Mouse (Mus musculus): ENCODE data around the gene Ctnnbip1. TPM values are rescaled to one million over a fixed set of nuclear protein-coding genes. Genes with fewer than 3 reads are reported as not detected.
"Not testable (repeated sequence)": the region's sequence is repeated elsewhere in the genome, so short reads cannot be mapped to it uniquely, and the experiment has no call there.

Gene Ctnnbip1
- polyA plus RNA-seq, 1 experiment from 2014 or later, result 61.0 TPM

DNA sequence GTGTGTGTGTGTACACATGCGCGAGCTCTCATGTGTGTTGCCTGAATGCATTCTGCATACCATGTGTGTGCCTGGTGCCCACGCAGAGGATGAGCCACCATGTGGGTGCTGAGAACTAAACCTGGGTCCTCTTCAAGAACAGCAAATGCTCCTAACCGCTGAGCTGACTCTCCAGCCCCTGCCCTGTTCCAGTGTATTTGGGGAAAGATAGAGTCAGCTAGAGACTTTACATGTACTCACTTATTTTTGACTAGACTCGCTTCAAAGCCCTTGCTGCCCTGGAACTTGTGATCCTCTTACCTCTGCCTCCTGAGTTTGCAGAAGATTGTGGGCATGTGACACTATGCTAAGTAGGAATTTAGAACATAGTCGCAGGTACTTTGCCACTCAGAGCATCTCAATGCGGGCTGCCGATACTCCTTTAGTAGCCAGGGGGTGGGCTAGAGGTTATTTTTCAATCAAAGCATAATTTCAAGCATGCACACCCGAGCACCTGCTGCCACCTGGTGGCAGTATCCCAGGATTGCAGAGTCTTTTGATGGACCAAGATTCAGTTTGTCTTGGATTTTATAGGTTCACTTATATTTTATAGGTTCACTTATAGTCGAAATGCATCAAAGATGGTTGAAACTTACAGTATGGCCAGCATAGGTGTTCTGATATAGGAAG, 93.5 kb downstream of the Ctnnbip1 start:
- Histone ChIP-seq H3K9me3 (no peaks in the 10 kb centered on the region), H3K27ac (no peak overlapping the region), H3K4me1 (peaks cover 19% of the 10 kb centered on the region), H3K4me3 (no peak overlapping the region), H3K27me3 (no peaks in the 10 kb centered on the region), H3K4me2 (no peak overlapping the region), H3K36me3 (peaks cover 12% of the 10 kb centered on the region; the same call in 1 of the 2 replicates), H3K9ac (no peak overlapping the region)
- no peak for ATAC-seq (ENCODE audit: borderline replicate concordance, extremely low read depth, low FRiP score, low TSS enrichment)
- 45% methylated on average over 10 of the region's 10 CpGs for WGBS

DNA sequence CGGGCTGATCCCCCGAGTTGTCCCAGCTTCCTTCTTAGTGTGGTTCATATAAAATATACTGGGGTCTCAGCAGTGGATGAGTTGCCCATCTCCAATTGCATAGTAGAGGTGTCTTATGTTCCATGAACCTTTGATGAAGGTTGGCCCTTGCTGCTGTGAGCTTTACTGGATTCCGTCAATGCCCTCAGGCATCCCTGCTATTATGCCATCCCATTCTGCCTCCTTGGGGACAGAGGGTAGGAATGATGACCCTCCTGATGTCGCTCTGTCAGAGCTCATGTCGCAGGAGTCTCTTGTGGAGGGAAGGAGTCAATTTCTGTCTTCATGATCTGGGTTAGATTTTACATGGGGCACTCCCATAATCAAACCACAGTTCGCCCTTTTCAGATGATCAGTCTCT, 95.5 kb downstream of the Ctnnbip1 start:
- H3K4me2 ChIP-seq; H3K27ac ChIP-seq; H3K9me3 ChIP-seq; ATAC-seq (ENCODE audit: borderline replicate concordance, extremely low read depth, low FRiP score, low TSS enrichment); H3K27me3 ChIP-seq; H3K9ac ChIP-seq; H3K4me1 ChIP-seq; H3K4me3 ChIP-seq: not testable (repeated sequence)
- peaks cover 12% of the 10 kb centered on the region; the same call in 1 of the 2 replicates for H3K36me3 ChIP-seq
- 77% methylated on average over 6 of the region's 6 CpGs for WGBS

DNA sequence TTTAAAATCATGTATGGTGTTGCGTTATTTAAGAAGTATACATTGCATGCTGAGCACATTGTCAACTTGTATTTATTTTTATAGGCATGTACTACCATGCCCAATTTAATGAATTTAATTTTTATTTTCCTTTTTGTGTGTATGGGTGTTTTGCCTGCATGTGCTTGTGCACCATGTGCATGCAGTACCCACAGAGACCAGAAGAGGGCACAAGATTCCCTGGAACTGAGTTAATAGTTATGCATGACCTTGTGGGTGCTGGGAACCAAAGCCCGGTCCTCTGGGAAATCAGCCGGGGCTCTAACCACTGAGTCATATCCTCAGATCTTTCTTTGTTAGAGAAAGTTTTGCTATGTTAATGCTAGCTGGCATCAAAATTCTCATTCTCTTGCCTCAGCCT, 96.8 kb downstream of the Ctnnbip1 start:
- H3K36me3 ChIP-seq, result peaks cover 12% of the 10 kb centered on the region; the same call in 1 of the 2 replicates
- no peak overlapping the region for H3K4me2 ChIP-seq
- no peak for ATAC-seq (ENCODE audit: borderline replicate concordance, extremely low read depth, low FRiP score, low TSS enrichment)
- no peaks in the 10 kb centered on the region for H3K27me3 ChIP-seq
- no peak overlapping the region for H3K4me3 ChIP-seq
- H3K9me3 ChIP-seq, result no peaks in the 10 kb centered on the region
- no peak overlapping the region for H3K27ac ChIP-seq
- no peak overlapping the region for H3K9ac ChIP-seq
- H3K4me1 ChIP-seq, result no peaks in the 10 kb centered on the region
- WGBS, result 98% methylated on average over 3 of the region's 3 CpGs

Small RNA genes lying within 50 kb of the gene (microRNA-seq; reads per million reads assigned to microRNA genes)
- gene Mir5616, result 1.3 reads per million

Other genes with a start within 250 kb of the Ctnnbip1 start
- 34.4 and 36.5 TPM in 2 replicates for gene Kif1b, start 210.5 kb upstream of the Ctnnbip1 start, polyA plus RNA-seq (2015; fragmentation: Nextera tagmentation; extraction: Ambion mirVana)
- gene Ube4b, start 91.5 kb upstream of the Ctnnbip1 start, polyA plus RNA-seq (2015; fragmentation: Nextera tagmentation; extraction: Ambion mirVana), result 34.9 and 38.4 TPM in 2 replicates
- gene Rbp7, start 63.3 kb upstream of the Ctnnbip1 start, polyA plus RNA-seq (2015; fragmentation: Nextera tagmentation; extraction: Ambion mirVana), result 2.7 and 3.6 TPM in 2 replicates
- gene Tmem274, start 40.9 kb upstream of the Ctnnbip1 start, polyA plus RNA-seq (2015; fragmentation: Nextera tagmentation; extraction: Ambion mirVana), result 0.34 and 0.55 TPM in 2 replicates
- gene Nmnat1, start 33.0 kb upstream of the Ctnnbip1 start, polyA plus RNA-seq (2015; fragmentation: Nextera tagmentation; extraction: Ambion mirVana), result 10.9 and 11.2 TPM in 2 replicates
- 44.8 and 47.4 TPM in 2 replicates for gene Lzic, start 33.0 kb upstream of the Ctnnbip1 start, polyA plus RNA-seq (2015; fragmentation: Nextera tagmentation; extraction: Ambion mirVana)
- 51.1 and 56.2 TPM in 2 replicates for gene Clstn1, start 68.2 kb downstream of the Ctnnbip1 start, polyA plus RNA-seq (2015; fragmentation: Nextera tagmentation; extraction: Ambion mirVana)
- gene Pik3cd, start 184.3 kb downstream of the Ctnnbip1 start, polyA plus RNA-seq (2015; fragmentation: Nextera tagmentation; extraction: Ambion mirVana), result 4.5 and 7.8 TPM in 2 replicates
- 31.6 TPM in 2 replicates for gene Tmem201, start 219.8 kb downstream of the Ctnnbip1 start, polyA plus RNA-seq (2015; fragmentation: Nextera tagmentation; extraction: Ambion mirVana)

All from lung, embryonic 15.5 days (tissue).